12 mouse cellular contexts compared by ENCODE assay signal in genomic region chr5:147913241-147913842, GRCm38 (mm10). TPM values are rescaled to one million over a fixed set of nuclear protein-coding genes. Genes with fewer than 3 reads are reported as not detected.
A peak's percentile ranks its signal among the peaks of the same experiment; 100 is the strongest.
DNase-seq lines count a peak whose midpoint lies in the region.
"Had no signal": no experiment of that assay in that cellular context is flagged by ENCODE, and none has a peak within 500 bp of the region (broad histone marks: within the 10 kb centered on the region; RNA-seq: fewer than 3 reads in every experiment).

No protein-coding gene starts in this region.

- intact Hi-C loops in heart, postnatal 36 days (cut with DNase I): loop anchor here (5.0 to 10.0 kb wide), 2 partner anchors 159 to 191 kb away; no protein-coding TSS in a partner anchor
- intact Hi-C loops in left cerebral cortex, postnatal 4 days (cut with DNase I): no loop called here

- no peaks in the 10 kb centered on the region for H3K9me3 ChIP-seq in heart, embryonic 10.5 days

- no peaks in the 10 kb centered on the region for H3K36me3 ChIP-seq in heart, embryonic 10.5 days

- peaks cover 15% of the 10 kb centered on the region for H3K4me1 ChIP-seq in heart, embryonic 10.5 days

- no peak for DNase-seq in heart, embryonic 10.5 days (ENCODE audit: low spot score)
- no peak for DNase-seq in heart, postnatal 36 days
- peak; percentile 35 for DNase-seq in embryo, embryonic 9.5 days (ENCODE audit: extremely low spot score)
- DNase-seq in kidney, postnatal 14 days: peak; percentile 30
- DNase-seq in lung, postnatal 36 days: peak; percentile 50
- DNase-seq in left cerebral cortex, postnatal 4 days: no peak
- DNase-seq in cerebellum, postnatal 4 days (ENCODE audit: low spot score in 2 of 2): no peak
- no peak for DNase-seq in thymus, postnatal 14 days
- DNase-seq: adrenal gland, postnatal 25 days; B cell, adult 2 months; layer of hippocampus, postnatal 36 days; midbrain, embryonic 14.5 days had no signal

- WGBS in heart, embryonic 10.5 days: 31% methylated on average over 14 of the region's 14 CpGs

- H3K4me3 ChIP-seq in heart, embryonic 10.5 days: no peak overlapping the region

- no peaks in the 10 kb centered on the region for H3K27me3 ChIP-seq in heart, embryonic 10.5 days (ENCODE audit: insufficient read depth, poor library complexity, severe bottlenecking)

- H3K27ac ChIP-seq in heart, embryonic 10.5 days: peak overlapping the region; percentile 78

RNA-seq across cellular contexts. Expression of gene Slc46a3, which starts 18.7 kb away (rescaled TPM):
- polyA plus RNA-seq in heart, embryonic 10.5 days (2016; fragmentation: Nextera tagmentation; extraction: Ambion mirVana): 3.5 and 3.8 TPM in 2 replicates
- 10 to 100 TPM; 14.5 to 18.0 TPM for total RNA-seq in heart, postnatal 36 days (2021)
- total RNA-seq in left cerebral cortex, postnatal 4 days (2021): 1 to 10 TPM; 2.4 to 3.6 TPM

RNA-seq across cellular contexts. Expression of gene Mtus2, which starts 43.8 kb away (rescaled TPM):
- polyA plus RNA-seq in heart, embryonic 10.5 days (2016; fragmentation: Nextera tagmentation; extraction: Ambion mirVana): 52.2 and 82.7 TPM in 2 replicates
- 100 to 1,000 TPM in 1 of 2 experiments, 10 to 100 TPM in 1; 74.0 to 112 TPM for total RNA-seq in heart, postnatal 36 days (2021)
- total RNA-seq in left cerebral cortex, postnatal 4 days (2021): 10 to 100 TPM; 54.7 to 57.7 TPM

RNA-seq across cellular contexts. Expression of gene Pomp, which starts 53.1 kb away (rescaled TPM):
- 392 and 458 TPM in 2 replicates for polyA plus RNA-seq in heart, embryonic 10.5 days (2016; fragmentation: Nextera tagmentation; extraction: Ambion mirVana)
- 100 to 1,000 TPM; 132 to 140 TPM for total RNA-seq in heart, postnatal 36 days (2021)
- total RNA-seq in left cerebral cortex, postnatal 4 days (2021): 100 to 1,000 TPM; 143 to 160 TPM

Comparison
In these comparisons a context has a peak if more than half of its experiments do, and no peak if none do; other contexts are left out.
1. DNase-seq: peak in embryo, embryonic 9.5 days (single experiment), kidney, postnatal 14 days (single experiment) and lung, postnatal 36 days (single experiment); none in heart, embryonic 10.5 days (single experiment), heart, postnatal 36 days (0 of 2), left cerebral cortex, postnatal 4 days (single experiment), cerebellum, postnatal 4 days (0 of 2) and thymus, postnatal 14 days (single experiment).